Mouse (Mus musculus) left cerebral cortex, postnatal 4 days (tissue): ENCODE measurements around the gene Gm10277. TPM values are rescaled to one million over a fixed set of nuclear protein-coding genes. Genes with fewer than 3 reads are reported as not detected.
"Not testable (repeated sequence)": the region's sequence is repeated elsewhere in the genome, so short reads cannot be mapped to it uniquely, and the experiment has no call there.

Source experiments
- DNase-seq: peaks from one replicate; pipeline ENCODE4 v3.0.0-alpha.2; 2022
- intact Hi-C: fragments of 180-260 bp; cut with DNase I; formaldehyde crosslinking; loops from one replicate; pipeline ENCODE4 v1.15.1; 2025
- total RNA-seq, 2 experiments: library from RNA; stranded (reverse); gene quantifications; 2 replicates each; pipeline ENCODE4 v1.2.3; 2021

Gm10277 gene
- total RNA-seq, 2 experiments from 2014 or later: not detected

DNA sequence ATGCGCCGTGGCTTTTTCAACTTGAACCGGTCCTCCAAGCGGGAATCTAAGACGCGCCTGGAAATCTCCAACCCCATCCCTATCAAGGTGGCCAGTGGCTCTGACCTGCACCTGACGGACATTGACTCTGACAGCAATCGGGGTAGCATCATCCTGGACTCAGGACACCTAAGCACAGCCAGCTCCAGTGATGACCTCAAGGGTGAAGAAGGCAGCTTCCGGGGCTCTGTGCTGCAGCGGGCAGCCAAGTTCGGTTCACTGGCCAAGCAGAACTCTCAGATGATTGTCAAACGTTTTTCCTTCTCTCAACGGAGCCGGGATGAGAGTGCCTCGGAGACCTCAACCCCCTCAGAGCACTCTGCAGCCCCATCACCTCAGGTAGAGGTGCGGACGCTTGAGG lies 10.1 kb downstream of the Gm10277 start:
- intact Hi-C loops: no loop called here
- DNase-seq: no peak

DNA sequence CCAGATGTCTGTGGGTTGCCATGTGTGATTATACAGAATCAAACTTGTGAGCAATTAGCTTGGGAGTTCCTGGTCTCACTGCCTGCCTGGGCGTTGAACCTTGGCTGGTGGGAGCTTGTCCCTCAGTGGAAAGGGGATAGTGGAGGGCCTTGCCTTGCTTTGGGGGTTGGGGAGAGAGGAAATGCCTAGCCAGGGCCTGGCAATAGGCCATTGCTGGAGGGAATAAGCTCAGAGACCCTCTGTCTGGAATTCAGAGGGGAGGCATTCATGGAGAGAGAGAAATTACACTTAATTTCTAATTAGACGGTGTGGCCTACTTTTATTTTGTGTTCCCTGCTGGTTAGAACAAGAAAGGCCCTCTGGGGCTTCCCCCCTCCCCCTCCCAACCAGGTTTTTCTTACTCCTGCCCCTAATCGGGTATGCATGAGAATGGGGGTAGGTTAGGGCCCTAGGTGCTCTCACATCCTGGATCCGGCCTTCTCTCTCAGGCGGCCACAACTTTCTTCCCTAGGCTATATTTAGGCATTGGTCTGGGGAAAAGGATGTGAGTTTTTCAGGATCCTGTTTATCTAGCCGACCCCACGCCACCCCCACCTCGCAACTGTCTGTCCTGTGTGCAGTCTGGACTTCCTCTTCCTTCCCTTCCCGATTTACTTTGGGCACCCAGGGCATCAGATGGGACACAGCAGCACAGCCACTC lies 11.7 kb downstream of the Gm10277 start:
- DNase-seq: no peak
- intact Hi-C loops: no loop called here

DNA sequence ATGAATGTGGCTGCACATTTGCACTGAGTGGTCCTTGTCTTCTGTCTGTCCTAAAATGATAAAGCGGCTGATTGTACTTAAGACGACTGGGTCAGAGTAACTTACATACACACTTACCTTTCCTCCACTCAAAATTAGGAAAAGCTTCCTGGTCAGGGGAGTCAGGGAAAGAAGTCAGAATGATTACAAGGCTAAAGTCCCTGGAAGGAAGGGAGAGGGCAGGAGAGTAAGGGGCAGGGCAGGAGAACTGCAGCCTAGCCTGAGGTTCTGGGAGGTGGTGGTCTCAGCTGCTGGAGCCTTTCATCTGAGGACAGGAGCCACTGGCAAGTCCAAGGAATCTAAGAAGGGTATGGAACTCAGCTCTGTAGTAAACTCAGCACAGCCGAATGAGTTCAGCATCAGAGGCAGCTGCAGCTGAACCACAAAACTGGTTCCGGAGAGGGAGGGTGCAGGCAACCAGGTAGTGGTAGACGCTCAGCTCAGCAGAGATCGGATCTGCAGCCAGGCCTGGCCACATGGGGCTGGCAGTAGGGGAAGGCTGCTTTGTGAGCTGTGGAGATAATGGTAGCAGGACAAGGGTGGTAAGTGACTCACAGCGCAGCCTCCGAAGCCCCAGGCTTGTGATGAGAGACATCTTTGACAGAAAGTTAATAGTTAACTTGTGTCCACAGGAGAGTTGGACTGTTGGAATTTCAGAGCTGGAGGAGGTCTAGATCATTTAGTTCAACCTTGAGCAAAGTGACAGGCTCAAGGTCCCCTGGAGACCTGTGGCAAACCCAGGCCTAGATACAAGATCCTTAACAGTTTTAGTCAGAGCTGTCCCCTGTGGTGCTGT lies 15.5 kb downstream of the Gm10277 start:
- intact Hi-C loops: no loop called here
- DNase-seq: no peak

DNA sequence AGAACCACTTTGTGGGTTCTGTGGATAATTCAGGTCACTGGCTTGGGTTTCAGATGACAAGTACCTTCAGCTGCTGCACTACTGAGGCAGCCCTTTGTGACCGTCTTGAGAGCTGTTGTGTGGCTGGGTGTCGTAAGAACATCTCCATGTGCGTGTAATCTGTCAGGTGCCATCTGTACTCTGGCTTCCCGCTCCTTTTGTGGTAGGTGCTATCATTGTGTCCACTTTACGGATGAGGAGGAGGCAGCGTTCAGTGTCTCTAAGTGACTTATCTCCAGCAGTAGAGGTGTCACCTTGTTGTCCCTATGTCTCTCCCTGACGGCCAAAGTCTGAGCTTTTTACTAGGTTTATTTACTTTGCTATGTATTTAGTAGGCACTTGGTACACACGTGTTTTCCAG lies 17.2 kb downstream of the Gm10277 start:
- intact Hi-C loops: no loop called here
- DNase-seq: no peak

DNA sequence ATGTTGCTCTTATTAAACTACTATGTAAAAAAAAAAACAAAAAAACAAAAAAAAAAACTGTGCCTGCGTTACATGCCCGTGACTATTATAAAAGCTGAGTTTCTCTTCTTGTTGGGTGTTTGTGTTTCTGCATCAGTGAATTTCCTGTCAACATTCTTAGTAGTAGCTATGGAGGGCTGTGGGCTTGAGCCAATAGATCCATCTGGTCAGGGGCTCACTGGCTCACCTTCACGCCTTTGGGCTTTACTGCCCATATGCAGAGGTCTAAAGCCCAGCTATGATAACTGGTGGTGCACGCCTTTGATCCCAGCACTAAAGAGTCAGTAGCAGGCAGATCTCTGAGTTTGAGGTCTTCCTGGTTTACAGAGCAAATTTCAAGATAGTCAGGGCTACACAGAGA lies 18.1 kb downstream of the Gm10277 start:
- no peak for DNase-seq
- intact Hi-C loops: no loop called here

DNA sequence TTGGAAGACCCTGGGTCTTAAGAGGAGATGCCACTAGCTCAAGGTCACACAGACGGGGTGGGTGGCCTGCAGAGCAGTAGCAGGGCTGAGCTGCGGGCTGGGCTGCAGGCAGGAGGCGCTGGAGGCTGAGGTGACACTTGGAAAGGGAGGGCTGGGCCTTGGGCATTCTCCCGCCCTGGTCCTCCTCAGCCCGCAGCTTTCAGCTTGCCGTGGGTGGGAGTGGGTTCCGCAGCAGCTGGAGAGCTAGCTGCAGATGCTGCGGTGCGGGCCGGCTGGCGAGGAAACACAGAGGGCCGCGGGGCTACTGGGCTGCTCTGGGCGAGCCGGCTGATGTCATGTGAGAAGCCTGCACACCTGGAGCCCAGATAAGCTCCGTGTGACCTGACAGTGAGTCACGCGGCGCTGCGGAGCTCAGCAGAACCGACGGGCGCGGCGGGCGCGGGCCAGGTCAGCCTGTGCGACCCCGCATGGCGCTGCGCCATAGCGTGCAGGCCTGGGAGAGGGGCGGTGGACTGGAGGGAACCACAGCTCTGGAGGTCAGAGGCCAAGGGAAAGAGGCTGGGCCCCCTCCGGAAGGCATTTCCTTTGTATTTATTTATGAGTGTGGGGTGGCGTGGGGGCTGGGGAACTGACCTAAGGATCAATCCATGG lies 21.1 kb downstream of the Gm10277 start:
- intact Hi-C loops: no loop called here
- DNase-seq: peak; percentile 45

DNA sequence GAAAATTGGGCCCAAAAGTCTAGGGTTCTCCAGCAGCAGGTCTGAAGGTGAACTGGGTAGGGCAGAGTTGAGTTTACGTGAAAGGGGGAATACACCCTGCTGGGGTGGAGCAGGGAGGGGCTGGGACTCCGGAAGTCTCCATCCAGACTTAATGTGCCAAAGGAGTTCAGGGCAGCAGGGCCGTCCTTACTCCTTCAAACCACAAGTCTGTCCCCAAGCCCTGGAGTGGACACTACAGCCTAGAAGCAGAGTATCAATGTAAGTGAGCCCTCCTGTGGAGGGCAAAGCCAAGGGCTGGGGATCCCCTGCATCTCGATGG lies 22.1 kb downstream of the Gm10277 start:
- intact Hi-C loops: no loop called here
- no peak for DNase-seq

DNA sequence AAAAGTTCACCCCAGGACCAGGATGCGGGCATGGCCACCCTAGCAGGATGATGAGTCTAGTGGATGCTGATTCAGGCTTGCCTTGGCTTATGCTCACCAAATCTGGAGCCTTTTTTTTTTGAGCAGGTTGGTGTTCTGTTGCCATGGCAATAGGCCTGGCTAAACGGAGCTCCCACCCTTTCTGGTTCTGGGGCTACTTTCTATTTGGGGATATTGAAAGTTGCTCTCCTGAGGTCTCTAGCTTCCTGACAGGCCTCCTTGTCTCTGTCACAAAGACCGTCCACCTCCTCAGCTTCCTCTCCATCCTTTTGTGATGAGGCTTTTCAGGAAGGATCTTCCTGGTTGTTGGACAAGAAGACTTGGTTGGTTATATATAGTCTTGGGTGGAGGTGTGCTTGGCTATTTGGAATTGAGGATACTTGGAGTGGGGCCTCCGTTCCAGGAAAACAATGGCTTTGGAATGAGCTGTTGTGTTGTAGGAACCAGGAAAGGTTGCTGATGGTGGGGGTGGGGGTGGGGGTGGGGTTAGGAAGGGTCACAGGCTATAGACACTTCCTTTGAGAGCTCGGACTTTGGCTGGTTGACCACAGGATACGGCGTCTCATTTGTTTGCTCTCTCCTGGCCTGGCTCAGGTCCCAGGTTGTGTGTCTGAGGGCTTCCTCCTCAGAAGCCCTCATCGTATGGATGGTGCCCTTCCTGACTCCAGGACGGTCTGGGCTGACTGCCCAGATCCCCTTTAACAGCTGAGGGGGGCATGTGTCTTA lies 22.7 kb downstream of the Gm10277 start:
- intact Hi-C loops: no loop called here
- no peak for DNase-seq

DNA sequence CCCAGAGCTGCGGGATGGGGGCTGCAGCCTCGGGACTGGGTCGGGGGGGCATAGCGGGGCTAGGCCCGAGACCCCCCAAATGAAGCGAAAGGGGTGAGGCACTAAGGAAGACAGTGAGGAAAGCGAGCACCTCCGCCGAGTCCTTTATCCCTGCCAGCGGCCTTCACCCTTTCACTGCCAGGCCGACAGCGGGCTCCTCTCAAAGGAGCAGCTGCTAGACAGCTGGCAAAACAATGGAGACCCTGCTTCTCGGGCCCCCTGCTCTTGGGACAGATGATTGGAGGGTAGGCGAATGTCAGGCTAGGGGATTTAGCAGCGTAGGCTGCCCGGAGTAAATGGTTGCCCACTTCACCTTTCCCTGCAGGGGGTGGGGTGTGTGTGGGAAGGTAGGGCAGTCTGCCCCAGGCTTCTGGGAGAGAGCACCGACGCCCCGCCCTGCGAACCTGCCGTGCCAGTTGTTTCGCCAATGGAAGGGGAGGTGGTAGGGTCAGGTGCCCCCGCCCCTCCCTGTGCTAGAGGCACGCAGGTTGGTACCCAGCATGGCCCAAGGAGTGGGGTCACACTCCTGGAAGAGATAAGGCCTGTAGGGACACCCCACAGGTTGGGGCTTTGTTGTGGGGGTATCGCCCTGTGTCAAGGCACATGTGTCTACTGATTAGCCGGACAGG lies 23.7 kb downstream of the Gm10277 start:
- intact Hi-C loops: no loop called here
- DNase-seq: peak; percentile 71

DNA sequence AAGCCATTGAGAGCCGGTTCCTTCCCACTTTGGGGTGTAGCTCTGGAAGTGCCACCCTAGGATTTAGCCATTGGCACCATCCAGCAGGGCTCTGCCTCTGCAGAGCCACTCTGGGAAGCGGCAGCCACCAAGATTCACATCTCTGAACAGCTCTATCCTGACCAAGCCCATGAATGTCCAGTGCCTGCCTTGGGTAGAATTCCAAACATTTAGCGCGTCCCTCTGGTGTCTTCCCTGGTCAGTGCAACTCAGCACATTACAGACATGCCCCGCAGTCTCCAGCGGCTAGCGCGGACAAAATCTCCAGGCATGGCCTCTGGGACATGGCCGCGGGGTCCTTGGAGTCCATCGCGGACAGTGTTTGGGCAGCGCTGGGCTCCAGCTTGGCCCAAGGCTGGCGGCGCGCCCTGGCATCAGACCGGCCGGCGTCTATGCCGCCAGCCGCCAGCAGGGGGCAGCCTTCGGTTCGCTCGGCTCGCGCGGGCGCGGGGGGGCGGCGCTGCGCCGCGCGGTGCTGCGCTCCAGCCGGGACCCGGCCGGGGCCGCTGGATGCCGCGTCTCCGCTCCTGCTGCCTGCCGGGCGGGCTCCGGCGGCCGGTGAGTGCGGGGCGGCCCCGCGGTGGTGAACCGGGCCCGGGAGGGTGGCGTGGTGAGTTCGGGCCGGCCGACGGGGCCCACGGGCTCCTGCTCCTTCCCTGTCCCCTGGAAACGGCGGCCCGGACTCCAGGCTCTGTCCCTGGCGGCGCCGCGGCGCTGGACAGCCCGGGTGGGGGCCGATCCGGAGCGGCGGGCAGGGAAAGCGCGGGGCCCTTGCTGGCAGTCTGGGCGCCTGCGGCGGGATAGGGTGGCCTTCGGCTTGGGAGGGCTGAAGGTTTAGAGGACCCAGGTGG lies 24.5 kb downstream of the Gm10277 start, which contains the start of gene Myo18a:
Myo18a (plus strand) TSS at position 464 of the 890 bp plus-strand sequence.
- peak; percentile 90 for DNase-seq
- intact Hi-C loops: no loop called here

DNA sequence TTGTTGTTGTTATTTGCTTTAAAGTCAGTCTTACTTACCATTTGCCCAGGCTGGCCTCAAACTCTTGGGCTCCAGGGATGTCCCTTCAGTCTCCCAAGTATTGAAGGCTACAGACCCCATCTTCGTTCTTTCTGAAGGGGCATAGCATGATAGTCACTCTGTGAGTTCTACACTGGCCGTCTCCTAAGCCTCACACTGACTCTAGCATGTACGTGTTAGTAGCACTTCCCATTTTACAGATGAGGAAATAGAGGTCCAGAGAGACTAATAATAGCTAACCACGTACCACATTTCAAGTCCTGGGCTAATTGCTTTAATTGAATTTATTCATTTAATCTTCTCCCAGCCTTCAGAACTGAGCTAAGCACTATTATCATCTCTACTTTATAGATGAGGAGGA lies 27.5 kb downstream of the Gm10277 start:
- intact Hi-C loops: no loop called here
- DNase-seq: no peak

DNA sequence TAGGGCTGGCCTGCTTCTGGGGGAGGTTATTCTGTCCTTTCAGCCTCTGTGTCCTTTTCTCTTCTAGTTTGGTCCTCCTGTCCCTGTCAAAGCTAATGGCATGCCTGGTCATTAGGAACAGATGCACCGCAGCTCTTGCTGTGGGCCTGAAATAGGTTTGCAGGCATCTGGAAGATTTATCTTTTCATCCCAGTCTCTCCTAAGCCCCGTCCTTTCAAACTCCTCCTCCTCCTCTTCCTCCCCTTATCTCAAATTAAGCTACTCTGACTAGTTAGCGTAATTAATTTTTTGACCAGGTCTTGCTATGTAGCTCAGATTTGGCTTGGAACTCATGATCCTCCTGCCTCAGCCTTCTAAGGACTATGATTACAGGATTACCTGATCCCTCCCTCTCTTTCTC lies 34.1 kb downstream of the Gm10277 start:
- no peak for DNase-seq
- intact Hi-C loops: no loop called here

DNA sequence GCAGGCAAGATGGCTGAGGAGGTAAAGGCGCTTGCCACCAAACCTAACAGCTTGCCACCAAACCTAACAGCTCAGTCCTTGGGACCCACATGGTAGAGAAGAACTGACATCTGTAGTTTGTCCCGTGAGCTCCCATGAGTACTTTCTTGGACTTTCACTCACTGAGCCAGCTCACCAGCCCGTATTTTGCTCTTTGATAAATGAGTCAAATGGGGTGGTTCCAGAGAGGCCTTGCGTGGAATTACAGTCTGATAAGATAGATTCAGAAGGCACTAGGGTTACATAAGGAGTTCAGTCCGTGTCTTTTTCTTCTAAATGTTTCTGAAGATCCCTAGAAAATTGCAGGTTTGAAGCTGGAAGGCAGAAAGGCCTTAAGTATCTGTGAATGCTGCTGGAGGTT lies 35.0 kb downstream of the Gm10277 start:
- DNase-seq: no peak
- intact Hi-C loops: no loop called here

DNA sequence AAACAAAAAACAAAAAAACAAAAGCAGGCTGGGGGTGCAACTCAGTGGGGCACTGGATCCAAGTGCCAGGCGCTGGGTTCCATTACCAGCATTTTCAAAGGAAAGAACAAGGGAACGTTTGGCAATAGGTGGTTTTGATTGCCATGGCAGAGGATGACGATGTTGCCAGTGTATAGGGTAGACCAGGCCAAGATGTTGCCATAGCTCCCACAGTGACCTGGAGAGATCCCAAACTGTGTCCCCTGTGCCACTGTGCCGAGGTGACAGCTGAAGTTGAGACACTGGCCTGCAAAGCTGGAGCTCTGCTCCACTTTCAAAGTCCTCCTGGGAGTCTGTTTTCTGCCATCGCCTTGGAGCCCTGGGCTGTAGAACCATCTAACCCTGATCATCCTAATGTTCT lies 38.6 kb downstream of the Gm10277 start:
- intact Hi-C loops: no loop called here
- DNase-seq: peak; percentile 62

DNA sequence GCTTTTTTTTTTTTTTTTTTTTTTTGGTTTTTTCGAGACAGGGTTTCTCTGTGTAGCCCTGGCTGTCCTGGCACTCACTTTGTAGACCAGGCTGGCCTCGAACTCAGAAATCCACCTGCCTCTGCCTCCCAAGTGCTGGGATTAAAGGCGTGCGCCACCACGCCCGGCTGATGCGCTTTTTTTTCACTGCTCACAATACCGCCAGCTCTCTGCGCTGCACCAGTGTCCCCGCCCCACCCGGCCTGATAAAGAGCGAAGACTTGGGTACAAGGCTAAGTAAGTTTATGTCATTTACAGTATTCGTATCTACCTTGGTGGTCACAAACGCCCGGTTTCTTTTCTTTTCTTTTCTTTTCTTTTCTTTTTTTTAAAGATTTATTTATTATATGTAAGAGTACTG lies 40.4 kb downstream of the Gm10277 start:
- intact Hi-C loops, DNase-seq: not testable (repeated sequence)

DNA sequence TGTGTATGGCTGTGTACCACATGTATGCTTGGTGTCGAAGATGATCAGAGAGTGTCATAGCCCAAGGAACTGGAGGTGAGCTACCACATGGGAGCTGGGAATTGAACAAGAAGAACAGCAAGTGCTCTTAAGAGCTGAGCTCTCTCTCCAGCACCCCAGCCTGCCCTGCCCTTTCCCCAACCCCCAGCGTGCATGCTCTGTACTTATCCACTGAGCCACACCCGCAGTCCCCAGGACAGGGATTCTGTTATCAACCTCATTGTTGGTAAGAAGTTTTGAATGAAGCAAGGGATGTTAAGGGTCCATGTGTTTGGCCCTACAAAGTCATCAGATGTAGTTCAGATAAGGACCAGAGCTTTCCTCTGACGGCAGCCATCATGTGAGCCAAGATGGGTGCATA lies 40.9 kb downstream of the Gm10277 start:
- DNase-seq: no peak
- intact Hi-C loops: no loop called here

DNA sequence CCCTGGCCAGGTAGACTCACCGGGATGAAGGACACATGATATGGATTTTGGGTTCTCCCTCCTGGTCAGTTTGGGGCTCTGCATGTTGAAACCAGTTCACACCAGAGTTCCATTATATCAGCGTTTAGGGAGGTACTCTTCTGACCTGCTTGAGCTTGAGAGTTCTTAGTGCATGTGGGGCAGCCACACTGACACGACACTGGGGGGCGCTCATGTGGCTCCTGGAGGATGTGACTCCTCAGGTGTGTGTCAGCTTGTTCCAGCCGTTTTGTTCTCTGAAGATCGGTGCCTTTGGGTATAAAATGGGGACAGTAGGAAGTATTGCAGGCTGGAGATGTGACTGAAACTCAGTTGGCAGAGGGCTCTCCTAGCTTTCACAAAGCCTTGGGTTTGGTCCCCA lies 43.6 kb downstream of the Gm10277 start:
- intact Hi-C loops: no loop called here
- peak; percentile 18 for DNase-seq

DNA sequence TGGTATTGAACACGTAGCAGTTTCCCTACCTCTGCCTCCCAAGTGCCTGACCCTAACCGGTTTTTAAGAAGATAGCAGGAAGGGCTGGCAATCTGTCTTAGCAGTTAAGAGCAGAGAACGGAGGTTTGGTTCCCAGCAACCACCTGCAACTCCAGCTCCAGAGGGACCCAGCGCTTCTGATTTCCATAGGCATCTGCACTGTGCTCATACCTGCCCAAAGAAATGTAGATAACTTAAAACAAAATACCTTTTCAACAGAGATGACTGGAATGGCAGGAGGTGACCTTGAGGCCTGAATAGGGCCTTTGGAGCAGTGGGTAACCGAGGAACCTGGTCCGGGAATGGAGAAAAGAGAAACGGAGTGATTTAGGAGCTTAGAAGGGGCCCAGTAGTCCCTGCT lies 49.0 kb downstream of the Gm10277 start:
- intact Hi-C loops: no loop called here
- DNase-seq: no peak

DNA sequence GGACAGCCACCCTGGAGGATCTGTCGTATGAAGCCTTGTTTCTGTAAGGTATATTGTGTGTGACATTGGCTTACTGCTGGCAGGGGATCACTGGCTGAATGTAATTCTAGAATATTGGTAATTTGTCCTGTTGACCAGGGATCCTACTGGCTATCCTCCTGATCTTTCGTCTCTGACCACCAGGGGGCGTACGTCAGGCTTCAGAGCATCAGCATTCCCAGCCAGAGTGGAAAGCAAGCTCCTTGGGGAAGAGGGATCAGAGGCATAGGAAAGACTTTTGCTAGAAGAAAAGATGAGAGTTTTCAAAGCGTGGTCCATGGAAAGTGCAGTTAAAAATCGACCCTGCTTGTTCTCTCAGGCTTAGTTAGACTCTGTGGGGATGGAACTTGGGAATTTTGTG lies 50.3 kb downstream of the Gm10277 start:
- intact Hi-C loops: no loop called here
- DNase-seq: peak; percentile 91
